Comparison of ENCODE assay signal across 10 mouse cellular contexts in genomic region chr4:40781797-40782495, GRCm38 (mm10). TPM values are rescaled to one million over a fixed set of nuclear protein-coding genes. Genes with fewer than 3 reads are reported as not detected.
DNase-seq lines count a peak whose midpoint lies in the region; ATAC-seq lines count a peak whose summit lies in the region.
"Had no signal": no experiment of that assay in that cellular context is flagged by ENCODE, and none has a peak within 500 bp of the region (broad histone marks: within the 10 kb centered on the region; RNA-seq: fewer than 3 reads in every experiment).

No protein-coding gene starts in this region.

- no peaks in the 10 kb centered on the region for H3K9me3 ChIP-seq in heart, embryonic 15.5 days (replicated peaks)
- H3K9me3 ChIP-seq: embryonic facial prominence, embryonic 15.5 days; limb, embryonic 12.5 days had no signal

- H3K27ac ChIP-seq in heart, embryonic 15.5 days: no peak overlapping the region; the same call in 1 of the 2 replicates
- H3K27ac ChIP-seq: embryonic facial prominence, embryonic 15.5 days; limb, embryonic 12.5 days had no signal

- no peak for ATAC-seq in heart, embryonic 15.5 days (replicated peaks; ENCODE audit: insufficient number of reproducible peaks, insufficient read depth, low FRiP score, low read depth)
- ATAC-seq in CD4-positive, CD25-positive, alpha-beta regulatory T cell, adult 4 months: peak; percentile 81
- peak; percentile 43 for ATAC-seq in megakaryocyte, adult 5-6 weeks (ENCODE audit: poor library complexity, severe bottlenecking)

- DNase-seq in heart, postnatal 10 days: no peak
- DNase-seq in c-Kit-positive CD71-negative TER-119-negative erythroid progenitor cells, embryonic 14.5 days (ENCODE audit: low read depth): peak; percentile 70
- no peak for DNase-seq in ovary, adult 18-20 months (ENCODE audit: low spot score)
- DNase-seq in lung, postnatal 4 days: no peak
- DNase-seq in layer of hippocampus, adult 11-12 months (ENCODE audit: low spot score): no peak

- H3K4me1 ChIP-seq in heart, embryonic 15.5 days (replicated peaks): peaks cover 13% of the 10 kb centered on the region

- no peaks in the 10 kb centered on the region for H3K36me3 ChIP-seq in heart, embryonic 15.5 days
- H3K36me3 ChIP-seq: embryonic facial prominence, embryonic 15.5 days; limb, embryonic 12.5 days had no signal

- 0 out of 2 replicates have a peak overlapping the region, but pooled peaks have one; percentile 6 for H3K4me2 ChIP-seq in heart, embryonic 15.5 days
- H3K4me2 ChIP-seq: embryonic facial prominence, embryonic 15.5 days; limb, embryonic 12.5 days had no signal

- no peak overlapping the region for H3K4me3 ChIP-seq in heart, embryonic 15.5 days
- H3K4me3 ChIP-seq: embryonic facial prominence, embryonic 15.5 days; limb, embryonic 12.5 days had no signal

- H3K9ac ChIP-seq in heart, embryonic 15.5 days: no peak overlapping the region
- H3K9ac ChIP-seq: embryonic facial prominence, embryonic 15.5 days; limb, embryonic 12.5 days had no signal

- intact Hi-C loops in heart, postnatal 10 days (cut with DNase I): no loop called here

- no peaks in the 10 kb centered on the region for H3K27me3 ChIP-seq in heart, embryonic 15.5 days
- H3K27me3 ChIP-seq: embryonic facial prominence, embryonic 15.5 days; limb, embryonic 12.5 days had no signal

- 33% methylated on average over 8 of the region's 8 CpGs for WGBS in heart, embryonic 15.5 days

RNA-seq across cellular contexts. Expression of gene Smu1, which starts 24.2 kb away (rescaled TPM):
- polyA plus RNA-seq in heart, embryonic 15.5 days (2015; fragmentation: Nextera tagmentation; extraction: Ambion mirVana): 83.8 and 101 TPM in 2 replicates
- 10 to 100 TPM; 38.7 to 40.8 TPM for total RNA-seq in heart, postnatal 10 days (2021)
- polyA plus RNA-seq in CD4-positive, CD25-positive, alpha-beta regulatory T cell, adult 4 months (2017; shearing (Covaris generic)): 100 to 1,000 TPM; 122 to 123 TPM
- total RNA-seq in megakaryocyte, adult 5-6 weeks (2015): 56.4 and 66.7 TPM in 2 replicates
- 94.9 and 100 TPM in 2 replicates for total RNA-seq in megakaryocyte, adult 5-6 weeks (2017)

RNA-seq across cellular contexts. Expression of gene Dnaja1, which starts 60.0 kb away (rescaled TPM):
- 241 and 250 TPM in 2 replicates for polyA plus RNA-seq in heart, embryonic 15.5 days (2015; fragmentation: Nextera tagmentation; extraction: Ambion mirVana)
- 100 to 1,000 TPM in 1 of 2 experiments, 10 to 100 TPM in 1; 95.0 to 120 TPM for total RNA-seq in heart, postnatal 10 days (2021)
- polyA plus RNA-seq in CD4-positive, CD25-positive, alpha-beta regulatory T cell, adult 4 months (2017; shearing (Covaris generic)): 100 to 1,000 TPM; 399 to 683 TPM
- 85.6 and 91.8 TPM in 2 replicates for total RNA-seq in megakaryocyte, adult 5-6 weeks (2015)
- 209 and 223 TPM in 2 replicates for total RNA-seq in megakaryocyte, adult 5-6 weeks (2017)
